Mouse (Mus musculus) C2C12 (cell line): ENCODE measurements around the gene Trim67.

ENCODE experiments used
- CEBPB ChIP-seq: IDR thresholded peaks from one replicate; pipeline ENCODE4 v1.6.1; 2011; ENCODE audit warnings: low read depth, mild to moderate bottlenecking, control low read depth, moderate library complexity
- CTCF ChIP-seq: IDR thresholded peaks from one replicate; pipeline ENCODE4 v1.5.1; 2011; ENCODE audit not compliant: control insufficient read depth, insufficient read depth, insufficient read length
- MYOG ChIP-seq: IDR thresholded peaks from one replicate; pipeline ENCODE4 v1.6.1; 2011; ENCODE audit not compliant: control insufficient read depth, insufficient read length; ENCODE audit errors: extremely low read depth

DNA sequence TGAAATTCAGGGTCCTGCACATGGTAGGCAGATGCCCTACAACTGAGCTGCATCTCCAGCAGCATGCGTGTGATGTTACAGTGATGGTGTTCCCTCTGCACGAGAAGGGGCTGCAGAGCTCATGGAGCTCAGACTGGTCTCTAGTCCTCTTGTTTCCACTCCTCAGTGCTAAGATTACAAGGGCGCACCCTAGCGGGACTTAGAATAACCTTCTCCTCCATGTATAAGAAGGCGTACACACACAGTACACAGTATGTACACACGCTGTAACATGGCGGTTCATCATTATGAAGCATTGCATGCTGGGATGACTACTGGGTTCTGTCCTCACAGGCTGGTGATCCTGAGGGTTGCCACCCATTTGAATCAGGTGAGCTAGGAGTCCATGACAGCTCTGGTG, 79.2 kb downstream of the Trim67 start:
- TF ChIP-seq CTCF: no peak
- no peak for TF ChIP-seq MYOG
- TF ChIP-seq CEBPB: no peak
